Mouse (Mus musculus): Measurements from ENCODE around the gene Tgds.

GRCm38 (mm10) chr14:118142283-118142682, 9.7 kb upstream of the Tgds start:
- no peak for TF ChIP-seq CTCF (IDR thresholded peaks at IDR 0.05; ENCODE audit: low read depth, low read length)
- TF ChIP-seq POLR2A (IDR thresholded peaks at IDR 0.05; ENCODE audit: insufficient read depth, low read length), result no peak
